Mouse (Mus musculus) left cerebral cortex, postnatal 36 days (tissue): ENCODE results near the gene Gna12. TPM values are rescaled to one million over a fixed set of nuclear protein-coding genes. Genes with fewer than 3 reads are reported as not detected.

Experiments used
- DNase-seq, 2 experiments: peaks; one replicate each; pipeline ENCODE4 v3.0.0; 2021 to 2022; ENCODE audit warnings: low spot score in 2 of 2, mixed read lengths in 1 of 2
- intact Hi-C: fragments of 180-260 bp; cut with DNase I; formaldehyde crosslinking; loops from one replicate; pipeline ENCODE4 v1.15.1; 2025
- total RNA-seq, 2 experiments: library from RNA; stranded (reverse); gene quantifications; 2 replicates each; pipeline ENCODE4 v1.2.3; 2021

Gna12 gene
- total RNA-seq, 2 experiments from 2014 or later = 67.4 to 86.6 TPM

GRCm38 (mm10) chr5:140732195-140732594 lies 98.0 kb downstream of the Gna12 start:
- intact Hi-C loops = no loop called here
- no peak for DNase-seq

DNA sequence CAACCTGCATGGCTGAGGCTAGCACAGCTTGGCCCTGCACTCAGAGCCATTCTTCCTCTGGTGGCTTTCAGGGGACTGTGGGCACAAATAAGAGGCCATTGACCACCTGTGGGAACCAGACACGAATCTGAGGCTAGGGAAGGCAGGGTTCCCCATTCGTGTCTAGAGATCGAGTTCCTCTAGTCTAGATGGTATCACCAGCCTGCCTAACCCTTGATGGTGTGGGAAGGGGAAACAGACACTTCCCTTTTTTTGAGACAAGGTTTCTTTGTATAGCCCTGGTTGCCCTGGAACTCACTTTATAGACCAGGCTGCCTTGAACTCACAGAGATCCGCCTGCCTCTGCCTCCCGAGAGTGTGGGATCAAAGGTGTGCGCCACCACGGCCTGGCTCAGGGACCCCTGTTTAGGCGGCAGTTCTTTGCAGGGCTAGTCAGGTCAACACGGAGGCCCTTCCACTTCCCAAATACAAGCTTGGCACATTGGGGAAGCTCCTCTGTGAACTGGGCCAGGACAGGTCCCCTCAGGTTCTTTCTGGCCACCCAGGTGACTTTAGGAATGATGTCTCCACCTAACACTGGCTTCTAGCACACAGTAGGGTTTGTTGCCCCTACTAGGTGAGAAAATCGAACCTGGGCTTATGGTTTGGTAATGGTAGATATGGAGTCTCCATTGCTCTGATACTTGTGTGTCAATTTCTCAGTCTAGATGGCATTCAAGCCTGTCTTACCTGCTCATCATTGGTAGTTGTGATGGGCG lies 99.0 kb downstream of the Gna12 start:
- intact Hi-C loops = no loop called here

GRCm38 (mm10) chr5:140726946-140727740 lies 103.1 kb downstream of the Gna12 start:
- intact Hi-C loops = no loop called here
- no peak for DNase-seq

More for the DNA sequence above, 99.0 kb downstream of the Gna12 start:
- DNase-seq = no peak

DNA sequence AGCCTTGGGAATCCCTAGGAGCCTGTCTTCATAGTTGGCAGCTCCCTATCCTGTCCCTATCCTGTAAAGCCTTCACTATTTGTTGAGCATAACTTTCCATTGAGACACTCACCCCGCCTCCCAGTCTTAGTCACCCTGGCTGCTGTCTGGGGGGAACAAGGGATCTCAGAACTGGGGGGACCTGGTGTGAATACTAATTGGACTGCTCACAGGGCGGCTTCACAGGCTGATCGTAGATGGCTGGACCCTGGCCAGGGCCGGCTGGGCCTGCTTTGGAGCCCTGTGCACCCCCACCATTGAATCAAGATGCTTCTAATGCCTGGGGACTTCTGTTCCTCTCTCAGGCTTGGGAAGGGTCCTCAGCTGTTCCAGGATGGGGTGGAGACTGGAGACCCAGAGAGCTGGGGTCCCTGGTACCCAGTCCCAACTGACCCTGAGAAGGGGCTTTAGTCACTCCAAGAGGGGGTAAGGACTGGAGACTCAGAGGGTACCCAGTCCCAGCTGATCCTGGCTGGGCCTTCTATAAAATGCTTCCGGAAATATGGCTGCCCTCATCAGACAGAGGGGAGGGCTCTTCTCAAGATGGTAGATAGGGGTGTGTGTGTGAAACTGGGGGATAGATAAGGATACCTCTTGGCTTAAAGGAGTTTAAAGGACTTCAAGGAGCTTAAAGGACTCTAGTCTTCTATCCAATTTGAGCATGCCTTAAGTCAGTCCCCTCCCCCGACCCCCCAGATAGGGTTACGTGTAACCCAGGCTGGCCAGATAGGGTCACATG lies 104.0 kb downstream of the Gna12 start:
- intact Hi-C loops = no loop called here
- DNase-seq = no peak

GRCm38 (mm10) chr5:140723822-140724221 lies 106.4 kb downstream of the Gna12 start, which contains the start of gene Amz1:
TSS of gene Amz1 (plus strand) at chr5:140724127.
- intact Hi-C loops = no loop called here
- DNase-seq = peak; percentile 76 to 77

DNA sequence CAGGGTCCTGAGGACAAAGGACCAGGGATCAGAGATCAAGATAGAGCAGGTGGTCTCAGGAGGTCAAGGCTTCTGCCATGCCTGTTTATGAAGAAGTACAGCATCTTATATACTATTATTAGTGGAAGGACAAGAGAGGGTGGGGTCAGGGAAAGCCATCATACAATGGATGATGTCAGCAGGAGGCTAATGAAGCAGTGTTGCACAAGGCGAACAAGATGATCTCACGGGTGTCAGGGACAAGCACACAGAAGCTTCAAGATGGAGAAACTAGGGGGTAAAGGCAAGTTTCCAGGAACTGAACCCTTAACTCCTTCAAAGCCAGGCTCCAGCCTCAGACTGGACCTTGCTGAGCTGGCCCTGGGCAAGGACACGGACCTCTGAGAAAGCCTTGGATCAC lies 108.1 kb downstream of the Gna12 start:
- intact Hi-C loops = no loop called here
- no peak for DNase-seq

DNA sequence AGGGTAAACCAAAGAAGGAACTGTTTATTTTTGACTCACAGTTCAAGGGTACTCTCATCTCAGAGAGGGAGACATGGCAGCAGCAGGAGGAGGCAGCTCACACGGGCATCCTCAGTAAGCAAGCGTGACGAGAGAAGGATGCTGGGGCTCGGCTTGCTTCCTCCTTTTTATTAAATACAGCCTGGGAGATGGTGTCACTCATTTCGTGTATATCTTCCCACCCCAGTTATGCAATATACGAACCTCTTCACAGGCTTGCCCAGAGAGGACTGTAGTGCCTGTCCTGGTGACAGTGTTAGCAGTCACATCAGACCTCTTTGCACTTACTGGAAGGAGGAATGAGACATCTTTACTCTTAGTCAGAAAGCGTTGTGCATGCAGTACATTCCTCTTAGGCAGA lies 109.5 kb downstream of the Gna12 start:
- DNase-seq = no peak
- intact Hi-C loops = no loop called here

- intact Hi-C loops = no loop called here
- no peak for DNase-seq
Observed at GRCm38 (mm10) chr5:140711040-140711439, 119.2 kb downstream of the Gna12 start.

GRCm38 (mm10) chr5:140710315-140710714 lies 119.9 kb downstream of the Gna12 start:
- no peak for DNase-seq
- intact Hi-C loops = no loop called here

Other genes starting within 250 kb of the Gna12 start
- gene Lfng, start 223.1 kb downstream of the Gna12 start, total RNA-seq = 10 to 100 TPM; 22.6 to 23.6 TPM
- 100 to 1,000 TPM; 257 to 267 TPM for gene Ttyh3, start 181.4 kb downstream of the Gna12 start, total RNA-seq
- 10 to 100 TPM; 44.6 to 60.1 TPM for gene Iqce, start 128.1 kb downstream of the Gna12 start, total RNA-seq
- 10 to 100 TPM; 20.4 to 21.9 TPM for gene Brat1, start 125.4 kb downstream of the Gna12 start, total RNA-seq
- gene Amz1, start 106.3 kb downstream of the Gna12 start, total RNA-seq = 10 to 100 TPM; 16.6 to 24.8 TPM
- under 1 TPM; 0.27 to 0.36 TPM for gene Card11, start 170.2 kb upstream of the Gna12 start, total RNA-seq